Mouse (Mus musculus) CH12.LX (cell line): ENCODE measurements at regions not wholly inside any gene's neighbourhood (a gene's known extent, or its start where the extent isn't known, plus 50 kb on each side); places are given as distances from the start of the nearest gene placed in this dataset.

Source experiments
- DNase-seq: peaks from one replicate; pipeline ENCODE4 v3.0.0-alpha.2; 2013; ENCODE audit errors: extremely low read depth
- H3K27ac ChIP-seq: 2 replicates; pipeline ENCODE4 v1.5.1; 2012; ENCODE audit warnings: low read depth, mild to moderate bottlenecking, control low read depth, moderate library complexity; ENCODE audit not compliant: insufficient read depth
- H3K27me3 ChIP-seq: replicated peaks from 2 replicates; pipeline ENCODE3; 2012; ENCODE audit warnings: inconsistent platforms
- H3K36me3 ChIP-seq, 2 experiments: replicated peaks in 1 of 2; 2 replicates each; pipeline versions ENCODE3 to v1.6.1; 2012; ENCODE audit warnings: inconsistent platforms in 1 of 2, low read length in 1 of 2, mild to moderate bottlenecking in 1 of 2, mixed read lengths in 1 of 2, moderate library complexity in 1 of 2; ENCODE audit not compliant: control insufficient read depth in 1 of 2, insufficient read depth in 1 of 2
- H3K4me1 ChIP-seq, 2 experiments: 2 replicates each; pipeline ENCODE4 v1.6.1; 2012; ENCODE audit warnings: inconsistent platforms in 1 of 2, moderate library complexity in 1 of 2; ENCODE audit not compliant: insufficient read depth in 2 of 2, control insufficient read depth in 1 of 2
- H3K4me2 ChIP-seq: 2 replicates; pipeline ENCODE4 v1.6.1; 2012; ENCODE audit warnings: low read depth, mild to moderate bottlenecking, control low read depth; ENCODE audit not compliant: poor library complexity, insufficient read depth, severe bottlenecking
- H3K4me3 ChIP-seq, 3 experiments: fragments of 150-350 bp in 1 of 3; sonication (generic) in 1 of 3; replicated peaks in 1 of 3; 2 replicates each; pipeline versions ENCODE3 to v1.5.1; 2011 to 2012; ENCODE audit warnings: low read depth in 2 of 3, low read length in 2 of 3, mild to moderate bottlenecking in 2 of 3, moderate library complexity in 2 of 3, control low read depth in 1 of 3, improper control_type of control experiment in 1 of 3, inconsistent platforms in 1 of 3, mixed read lengths in 1 of 3; ENCODE audit not compliant: poor library complexity in 1 of 3
- H3K79me2 ChIP-seq: replicated peaks from 2 replicates; pipeline ENCODE4 v1.6.1; 2012; ENCODE audit warnings: mild to moderate bottlenecking, moderate library complexity; ENCODE audit not compliant: control insufficient read depth, poor library complexity, insufficient read depth, severe bottlenecking; ENCODE audit errors: extremely low read depth
- H3K9ac ChIP-seq: 2 replicates; pipeline ENCODE4 v1.6.1; 2012; ENCODE audit warnings: low read depth, mild to moderate bottlenecking, control low read depth, moderate library complexity; ENCODE audit not compliant: insufficient read depth
- H3K9me3 ChIP-seq: replicated peaks from 2 replicates; pipeline ENCODE3; 2012; ENCODE audit warnings: low read length, inconsistent platforms, mixed read lengths
- BHLHE40 ChIP-seq: IDR thresholded peaks from 2 replicates; pipeline ENCODE4 v1.6.1; 2011; ENCODE audit warnings: mild to moderate bottlenecking, low read depth, low read length, improper control_type of control experiment
- CHD1 ChIP-seq: IDR thresholded peaks from 2 replicates; pipeline ENCODE4 v1.6.1; 2012; ENCODE audit warnings: low read depth, low read length, improper control_type of control experiment, inconsistent platforms
- CHD2 ChIP-seq: IDR thresholded peaks from 2 replicates; pipeline ENCODE4 v1.6.1; 2011; ENCODE audit warnings: low read length, improper control_type of control experiment
- CTCF ChIP-seq, 2 experiments: IDR thresholded peaks in 1 of 2; conservative IDR thresholded peaks in 1 of 2; 2 replicates each; pipeline ENCODE4 v1.5.1; 2011 to 2012; ENCODE audit warnings: low read depth in 2 of 2, low read length in 2 of 2, improper control_type of control experiment in 1 of 2, inconsistent platforms in 1 of 2, mild to moderate bottlenecking in 1 of 2, moderate library complexity in 1 of 2
- E2F4 ChIP-seq: IDR thresholded peaks from 2 replicates; pipeline ENCODE4 v1.6.1; 2011; ENCODE audit warnings: low read depth, low read length, improper control_type of control experiment; ENCODE audit not compliant: insufficient replicate concordance
- EP300 ChIP-seq: IDR thresholded peaks from 2 replicates; pipeline ENCODE4 v1.6.1; 2011; ENCODE audit warnings: low read length, improper control_type of control experiment
- GABPA ChIP-seq: IDR thresholded peaks from 2 replicates; pipeline ENCODE4 v1.6.1; 2012; ENCODE audit warnings: low read depth, low read length, improper control_type of control experiment, inconsistent platforms; ENCODE audit not compliant: insufficient replicate concordance
- IRF4 ChIP-seq: IDR thresholded peaks from 2 replicates; pipeline ENCODE4 v1.6.1; 2014; ENCODE audit warnings: low read depth, mild to moderate bottlenecking, inconsistent platforms, low read length, improper control_type of control experiment
- JUND ChIP-seq: conservative IDR thresholded peaks from 2 replicates; pipeline ENCODE4 v1.6.1; 2011; ENCODE audit warnings: low read depth, low read length, improper control_type of control experiment
- KAT2A ChIP-seq: IDR thresholded peaks from 2 replicates; pipeline ENCODE4 v1.6.1; 2012; ENCODE audit warnings: low read length, improper control_type of control experiment, inconsistent platforms; ENCODE audit not compliant: insufficient replicate concordance
- MAFK ChIP-seq: IDR thresholded peaks from 2 replicates; pipeline ENCODE4 v1.6.1; 2011; ENCODE audit warnings: low read length, improper control_type of control experiment; ENCODE audit not compliant: insufficient replicate concordance
- MAX ChIP-seq: IDR thresholded peaks from 2 replicates; pipeline ENCODE4 v1.6.1; 2011; ENCODE audit warnings: low read length, improper control_type of control experiment
- MEF2A ChIP-seq: IDR thresholded peaks from 2 replicates; pipeline ENCODE4 v1.6.1; 2014; ENCODE audit warnings: low read depth, mild to moderate bottlenecking, inconsistent platforms, low read length, improper control_type of control experiment, borderline replicate concordance
- MXI1 ChIP-seq: IDR thresholded peaks from 2 replicates; pipeline ENCODE4 v1.6.1; 2011; ENCODE audit warnings: mild to moderate bottlenecking, low read depth, low read length, improper control_type of control experiment
- MYC ChIP-seq: IDR thresholded peaks from 2 replicates; pipeline ENCODE4 v1.6.1; 2011; ENCODE audit warnings: low read depth, mild to moderate bottlenecking, improper control_type of control experiment, low read length
- NELFE ChIP-seq: IDR thresholded peaks from 2 replicates; pipeline ENCODE4 v1.6.1; 2011; ENCODE audit warnings: low read depth, low read length, improper control_type of control experiment
- PAX5 ChIP-seq: IDR thresholded peaks from 2 replicates; pipeline ENCODE4 v1.6.1; 2012; ENCODE audit warnings: low read length, inconsistent platforms, mixed read lengths
- RAD21 ChIP-seq: IDR thresholded peaks from 2 replicates; pipeline ENCODE4 v1.6.1; 2011; ENCODE audit warnings: low read depth, mild to moderate bottlenecking, low read length, improper control_type of control experiment, moderate library complexity
- RCOR1 ChIP-seq: conservative IDR thresholded peaks from 2 replicates; pipeline ENCODE4 v1.6.1; 2012; ENCODE audit warnings: low read depth, mild to moderate bottlenecking, inconsistent platforms, low read length, improper control_type of control experiment
- SIN3A ChIP-seq: IDR thresholded peaks from 2 replicates; pipeline ENCODE4 v1.6.1; 2012; ENCODE audit warnings: low read length, improper control_type of control experiment, inconsistent platforms
- SMC3 ChIP-seq: IDR thresholded peaks from 2 replicates; pipeline ENCODE4 v1.6.1; 2011; ENCODE audit warnings: low read depth, low read length, improper control_type of control experiment
- TBP ChIP-seq: conservative IDR thresholded peaks from 2 replicates; pipeline ENCODE4 v1.6.1; 2011; ENCODE audit warnings: low read depth, low read length, improper control_type of control experiment
- TCF12 ChIP-seq: IDR thresholded peaks from 2 replicates; pipeline ENCODE4 v1.6.1; 2014; ENCODE audit warnings: low read depth, mild to moderate bottlenecking, inconsistent platforms, low read length, improper control_type of control experiment
- UBTF ChIP-seq: IDR thresholded peaks from 2 replicates; pipeline ENCODE4 v1.6.1; 2012; ENCODE audit warnings: low read depth, mild to moderate bottlenecking, inconsistent platforms, low read length, improper control_type of control experiment, moderate library complexity
- USF2 ChIP-seq: conservative IDR thresholded peaks from 2 replicates; pipeline ENCODE4 v1.6.1; 2011; ENCODE audit warnings: low read depth, low read length, improper control_type of control experiment
- ZC3H11A ChIP-seq: IDR thresholded peaks from 2 replicates; pipeline ENCODE4 v1.6.1; 2012; ENCODE audit warnings: low read depth, mild to moderate bottlenecking, inconsistent platforms, low read length, improper control_type of control experiment
- dilution Hi-C: fragments of 300-500 bp; cut with MboI; formaldehyde crosslinking; loops from 2 replicates; pipeline ENCODE4 v1.14.3; 2020; ENCODE audit warnings: low sequenced_read_pairs; ENCODE audit not compliant: extremely low pct_unique_long_range_greater_than_20kb, extremely low pct_ligation_motif_present
- in situ Hi-C: fragments of 300-500 bp; cut with MboI; formaldehyde crosslinking; loops from 3 replicates; pipeline ENCODE4 v1.14.3; 2019; ENCODE audit warnings: low sequenced_read_pairs, low pct_ligation_motif_present, low pct_unique_long_range_greater_than_20kb, mixed read lengths

GRCm38 (mm10) chr5:40952901-40953595 lies 754.9 kb downstream of the Rab28 start:
- Histone ChIP-seq H3K27ac (no peak overlapping the region), H3K36me3 (no peaks in the 10 kb centered on the region), H3K4me3 (no peak overlapping the region), H3K4me1 (no peaks in the 10 kb centered on the region), H3K79me2 (no peaks in the 10 kb centered on the region), H3K9me3 (no peaks in the 10 kb centered on the region), H3K4me2 (no peak overlapping the region), H3K9ac (no peak overlapping the region), H3K27me3 (no peaks in the 10 kb centered on the region)
- TF ChIP-seq CHD2 (no peak), E2F4 (no peak), RAD21 (peak; percentile 71), UBTF (no peak), USF2 (no peak), PAX5 (no peak), TBP (no peak), MXI1 (no peak), MEF2A (no peak), KAT2A (no peak), SMC3 (peak; percentile 34; the same call in 1 of the 2 replicates), MYC (no peak), CTCF (conservative IDR thresholded peaks at IDR 0.05 in 1 of 2, IDR thresholded peaks at IDR 0.05 in 1 of 2; ENCODE audit: low read depth in 2 of 2, low read length in 2 of 2) (peak; percentile 61 to 62), MAFK (no peak), NELFE (no peak), GABPA (no peak)
- DNase-seq: peak; percentile 79
- in situ Hi-C loops: no loop called here
- dilution Hi-C loops: no loop called here

- Histone ChIP-seq H3K4me1 (no peaks in the 10 kb centered on the region), H3K36me3 (no peaks in the 10 kb centered on the region), H3K27me3 (no peaks in the 10 kb centered on the region), H3K9ac (no peak overlapping the region), H3K4me2 (no peak overlapping the region), H3K79me2 (no peaks in the 10 kb centered on the region), H3K4me3 (no peak overlapping the region), H3K27ac (no peak overlapping the region), H3K9me3 (no peaks in the 10 kb centered on the region)
- TF ChIP-seq ZC3H11A: no peak
- TF ChIP-seq EP300: no peak
- TF ChIP-seq TCF12: no peak
- TF ChIP-seq E2F4: no peak
- TF ChIP-seq BHLHE40: no peak
- no peak for TF ChIP-seq MEF2A
- TF ChIP-seq SIN3A: no peak
- TF ChIP-seq SMC3: no peak
- TF ChIP-seq CHD1: no peak
- no peak for TF ChIP-seq MAX
- TF ChIP-seq RCOR1: no peak
- no peak for TF ChIP-seq GABPA
- TF ChIP-seq USF2: no peak
- TF ChIP-seq JUND: no peak
- TF ChIP-seq NELFE: no peak
- TF ChIP-seq IRF4: no peak
- TF ChIP-seq CTCF (conservative IDR thresholded peaks at IDR 0.05 in 1 of 2, IDR thresholded peaks at IDR 0.05 in 1 of 2; ENCODE audit: low read depth in 2 of 2, low read length in 2 of 2): no peak
- dilution Hi-C loops: no loop called here
- no peak for DNase-seq
- in situ Hi-C loops: no loop called here
Observed at GRCm38 (mm10) chr5:40929127-40929526, 778.8 kb downstream of the Rab28 start.
